Mouse (Mus musculus) C2C12 (cell line): ENCODE data around the gene Mucl3.

ENCODE experiments used
- CTCF ChIP-seq: IDR thresholded peaks from one replicate; pipeline ENCODE4 v1.5.1; 2011; ENCODE audit not compliant: control insufficient read depth, insufficient read depth, insufficient read length
- MAX ChIP-seq: IDR thresholded peaks from one replicate; pipeline ENCODE4 v1.6.1; 2011; ENCODE audit warnings: mild to moderate bottlenecking, control low read depth

DNA sequence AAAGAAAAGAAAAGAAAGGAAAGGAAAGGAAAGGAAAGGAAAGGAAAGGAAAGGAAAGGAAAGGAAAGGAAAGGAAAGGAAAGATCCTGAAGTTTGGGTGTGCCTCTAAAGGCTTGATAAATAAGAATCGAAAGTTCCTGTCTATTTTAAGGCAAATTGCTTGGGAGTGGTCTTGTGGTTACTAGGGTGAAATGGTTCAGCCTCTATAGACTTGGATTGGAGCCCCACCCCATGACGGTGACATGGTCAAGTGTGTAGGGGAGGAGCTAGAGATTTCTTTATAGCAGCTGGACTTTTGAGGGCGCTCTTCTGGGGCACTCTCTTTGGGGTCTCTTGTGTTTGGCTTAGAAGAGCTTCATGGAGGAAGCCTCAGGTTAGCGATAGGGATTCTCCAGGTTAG, 49.7 kb downstream of the Mucl3 start:
- TF ChIP-seq CTCF (no peak), MAX (no peak)
